Mouse (Mus musculus) midbrain, embryonic 12.5 days (tissue): ENCODE data around the gene Kbtbd6. TPM values are rescaled to one million over a fixed set of nuclear protein-coding genes. Genes with fewer than 3 reads are reported as not detected.
"Not testable (repeated sequence)": the region's sequence is repeated elsewhere in the genome, so short reads cannot be mapped to it uniquely, and the experiment has no call there.

Experiments
- ATAC-seq: fragments of 200-750 bp; cut with Nextera tagmentation; 2 replicates; pipeline ENCODE4 v1.8.0; 2017; ENCODE audit warnings: low read depth, moderate TSS enrichment, moderate library complexity; ENCODE audit not compliant: low FRiP score
- H3K27ac ChIP-seq: fragments of 300-500 bp; sonication (generic); replicated peaks from 2 replicates; pipeline ENCODE4 v1.5.1; 2016; ENCODE audit warnings: mild to moderate bottlenecking
- H3K27me3 ChIP-seq: fragments of 300-500 bp; sonication (generic); 2 replicates; pipeline ENCODE4 v1.6.1; 2016; ENCODE audit warnings: mild to moderate bottlenecking
- H3K36me3 ChIP-seq: fragments of 300-500 bp; sonication (generic); 2 replicates; pipeline ENCODE4 v1.6.1; 2016
- H3K4me1 ChIP-seq: fragments of 300-500 bp; sonication (generic); 2 replicates; pipeline ENCODE4 v1.6.1; 2016
- H3K4me2 ChIP-seq: fragments of 300-500 bp; sonication (generic); replicated peaks from 2 replicates; pipeline ENCODE4 v1.6.1; 2016; ENCODE audit warnings: mild to moderate bottlenecking, moderate library complexity
- H3K4me3 ChIP-seq: fragments of 300-500 bp; sonication (generic); 2 replicates; pipeline ENCODE4 v1.5.1; 2016; ENCODE audit warnings: mild to moderate bottlenecking
- H3K9ac ChIP-seq: fragments of 300-500 bp; sonication (generic); replicated peaks from 2 replicates; pipeline ENCODE4 v1.6.1; 2016; ENCODE audit warnings: mild to moderate bottlenecking, moderate library complexity
- H3K9me3 ChIP-seq: fragments of 300-500 bp; sonication (generic); 2 replicates; pipeline ENCODE4 v1.6.1; 2016; ENCODE audit warnings: mild to moderate bottlenecking
- WGBS: fragments of 180-500 bp; shearing (Covaris S2); methylation state at CpG from one replicate; pipeline ENCODE4 v1.1.7; 2016; 5-methylcytosine and 5-hydroxymethylcytosine counted together
- polyA plus RNA-seq: library from polyadenylated mRNA; unstranded; fragments of >200 nt; fragmentation: Nextera tagmentation; extraction: Ambion mirVana; gene quantifications from 2 replicates; pipeline ENCODE4 v1.2.1, GENCODE M21; 2016

Kbtbd6 gene
- 5.0 and 5.2 TPM in 2 replicates for polyA plus RNA-seq

DNA sequence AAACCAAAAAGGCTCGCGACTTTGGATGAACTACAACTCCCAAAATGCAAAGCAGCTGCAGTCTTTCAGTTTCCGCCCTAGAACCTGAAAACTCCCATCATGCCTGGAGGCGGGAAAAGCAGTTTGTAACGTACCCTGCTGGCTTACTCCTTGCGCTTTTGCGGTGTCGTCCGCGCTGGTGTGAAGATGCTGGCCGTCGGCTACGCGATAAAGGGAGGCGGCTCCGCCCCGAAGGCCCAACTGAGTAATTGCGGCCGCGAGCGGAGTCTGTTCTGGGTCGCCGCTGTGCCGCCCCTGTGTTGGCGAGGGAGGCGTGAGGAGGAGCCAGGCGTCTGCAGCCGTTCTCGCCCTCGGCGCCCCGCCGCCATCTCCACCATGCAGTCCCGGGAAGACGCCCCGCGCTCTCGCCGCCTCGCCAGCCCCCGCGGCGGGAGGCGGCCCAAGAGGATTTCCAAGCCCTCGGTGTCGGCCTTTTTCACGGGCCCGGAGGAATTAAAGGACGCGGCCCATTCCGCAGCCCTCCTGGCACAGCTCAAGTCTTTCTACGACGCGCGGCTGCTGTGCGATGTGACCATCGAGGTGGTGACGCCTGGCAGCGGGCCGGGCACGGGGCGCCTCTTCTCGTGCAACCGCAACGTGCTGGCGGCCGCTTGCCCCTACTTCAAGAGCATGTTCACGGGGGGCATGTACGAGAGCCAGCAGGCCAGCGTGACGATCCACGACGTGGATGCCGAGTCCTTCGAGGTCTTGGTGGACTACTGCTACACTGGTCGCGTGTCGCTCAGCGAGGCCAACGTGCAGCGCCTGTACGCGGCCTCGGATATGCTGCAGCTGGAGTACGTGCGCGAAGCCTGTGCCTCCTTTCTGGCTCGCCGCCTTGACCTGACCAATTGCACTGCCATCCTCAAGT, at the start of gene Kbtbd6:
Kbtbd6 (plus strand) TSS at position 155 of the 910 bp plus-strand sequence.
- ATAC-seq = peak; percentile 86
- WGBS = 22% methylated on average over 46 of the region's 89 CpGs
- peak within 1 kb of the TSS; percentile 62 for H3K4me3 ChIP-seq
- H3K27ac ChIP-seq = 0 out of 2 replicates have a peak within 1 kb of the TSS, but pooled peaks have one; percentile 35
- H3K4me1 ChIP-seq, H3K27me3 ChIP-seq, H3K9me3 ChIP-seq, H3K36me3 ChIP-seq: not testable (repeated sequence)
- H3K4me2 ChIP-seq = peak within 1 kb of the TSS; percentile 67
- H3K9ac ChIP-seq = 0 out of 2 replicates have a peak within 1 kb of the TSS, but pooled peaks have one; percentile 44

DNA sequence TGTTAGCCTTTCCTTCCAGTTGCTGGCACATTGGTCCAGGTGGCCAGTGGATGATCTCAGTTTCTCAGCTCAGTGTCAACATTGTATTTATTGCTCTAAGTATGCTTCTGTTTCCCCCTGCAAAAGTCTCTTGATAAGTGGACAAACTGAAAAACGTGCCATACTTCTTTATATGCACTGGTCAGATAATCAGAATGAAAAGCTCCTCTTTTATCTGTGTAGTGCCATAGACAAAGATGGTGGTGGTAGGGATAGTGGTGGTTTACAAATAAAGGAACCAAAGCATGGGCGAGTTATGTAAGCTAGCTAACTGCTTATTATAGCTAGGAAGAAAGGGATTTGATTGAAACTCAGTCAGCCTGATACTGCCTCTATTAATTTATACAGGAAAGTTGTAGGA, 44.0 kb upstream of the Kbtbd6 start:
- H3K27ac ChIP-seq = no peak overlapping the region
- H3K4me2 ChIP-seq = no peak overlapping the region
- peaks cover 28% of the 10 kb centered on the region; the same call in 1 of the 2 replicates for H3K36me3 ChIP-seq
- no peak for ATAC-seq
- no peak overlapping the region for H3K9ac ChIP-seq
- H3K4me3 ChIP-seq = no peak overlapping the region
- H3K9me3 ChIP-seq = no peaks in the 10 kb centered on the region
- H3K4me1 ChIP-seq = no peaks in the 10 kb centered on the region
- 72% methylated on average over 2 of the region's 2 CpGs for WGBS
- no peaks in the 10 kb centered on the region for H3K27me3 ChIP-seq

DNA sequence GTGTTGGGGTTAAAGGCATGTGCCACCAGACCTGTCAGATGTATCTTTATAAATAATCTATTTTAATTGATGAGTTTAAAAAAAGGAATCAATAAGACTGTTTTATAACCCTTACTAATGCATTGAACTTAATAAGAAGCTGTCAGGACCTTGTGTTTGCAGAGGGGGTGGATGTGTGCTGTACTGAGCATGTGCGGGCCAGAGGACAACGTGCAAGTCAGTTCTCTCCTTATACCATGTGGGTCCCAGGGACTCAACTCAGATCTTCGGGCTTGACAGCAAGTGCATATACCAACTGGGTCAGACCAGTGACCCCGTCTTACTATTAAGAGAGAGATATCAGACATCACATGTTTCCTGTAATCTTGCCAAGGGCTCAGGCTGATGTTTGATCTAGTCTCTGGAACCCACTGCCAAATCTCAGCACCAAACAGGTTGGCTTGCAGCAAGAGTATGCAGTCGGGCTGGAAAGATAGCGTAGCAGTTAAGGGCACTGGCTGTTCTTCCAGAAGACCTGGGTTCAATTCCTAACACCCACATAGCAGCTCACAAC, 42.3 kb upstream of the Kbtbd6 start:
- Histone ChIP-seq H3K4me3 (no peak overlapping the region), H3K9ac (no peak overlapping the region), H3K9me3 (no peaks in the 10 kb centered on the region), H3K4me1 (no peaks in the 10 kb centered on the region), H3K27ac (no peak overlapping the region), H3K27me3 (no peaks in the 10 kb centered on the region), H3K36me3 (peaks cover 27% of the 10 kb centered on the region), H3K4me2 (no peak overlapping the region)
- 93% methylated on average over 6 of the region's 6 CpGs for WGBS
- ATAC-seq = no peak

DNA sequence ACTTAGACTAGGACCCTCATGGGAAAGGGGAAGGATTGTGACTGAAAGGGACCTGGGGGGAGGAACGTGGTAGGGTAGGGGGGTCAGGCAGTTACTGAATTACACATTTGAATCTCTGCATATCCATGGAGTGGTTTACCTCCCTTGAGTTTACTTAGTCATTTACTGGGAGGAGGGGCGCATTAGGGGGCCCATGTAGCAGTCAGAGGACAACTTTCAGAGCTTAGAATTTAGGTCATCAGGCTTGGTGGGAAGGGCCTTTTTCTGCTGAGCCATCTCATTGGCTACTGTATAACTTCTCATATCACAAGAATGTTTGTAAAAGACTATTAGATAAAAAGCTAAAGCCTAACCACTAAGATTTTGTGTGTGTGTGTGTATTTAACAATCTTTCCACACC, 41.0 kb upstream of the Kbtbd6 start:
- no peak for ATAC-seq
- Histone ChIP-seq H3K27me3 (no peaks in the 10 kb centered on the region), H3K9ac (no peak overlapping the region), H3K27ac (no peak overlapping the region), H3K4me1 (no peaks in the 10 kb centered on the region), H3K36me3 (peaks cover 27% of the 10 kb centered on the region), H3K9me3 (no peaks in the 10 kb centered on the region), H3K4me3 (no peak overlapping the region), H3K4me2 (no peak overlapping the region)
- 74% methylated on average over 2 of the region's 2 CpGs for WGBS

DNA sequence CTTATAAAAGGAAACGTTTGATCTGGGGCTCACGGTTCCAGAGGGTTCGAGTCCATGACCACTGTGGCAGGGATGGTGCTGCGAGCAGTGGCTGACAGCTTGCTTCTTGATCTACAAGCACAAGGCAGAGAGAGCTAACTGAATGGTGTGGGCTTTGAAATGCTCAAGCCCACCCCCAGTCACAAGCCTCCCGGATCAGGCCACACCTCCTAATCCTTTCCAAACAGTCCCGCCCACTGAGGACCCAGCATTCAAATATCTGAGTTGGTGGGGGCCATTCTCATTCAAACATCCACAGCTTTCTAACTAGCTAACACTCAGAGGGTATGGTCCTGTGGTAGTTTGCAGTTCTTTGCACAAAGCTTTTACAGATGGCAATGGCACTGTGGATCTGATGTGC, 38.5 kb upstream of the Kbtbd6 start:
- ATAC-seq = no peak
- Histone ChIP-seq H3K4me2 (no peak overlapping the region), H3K4me1 (no peaks in the 10 kb centered on the region), H3K27ac (no peak overlapping the region), H3K9ac (no peak overlapping the region), H3K27me3 (no peaks in the 10 kb centered on the region), H3K36me3 (peaks cover 20% of the 10 kb centered on the region), H3K4me3 (no peak overlapping the region), H3K9me3 (no peaks in the 10 kb centered on the region)
- 67% methylated on average over 6 of the region's 6 CpGs for WGBS

DNA sequence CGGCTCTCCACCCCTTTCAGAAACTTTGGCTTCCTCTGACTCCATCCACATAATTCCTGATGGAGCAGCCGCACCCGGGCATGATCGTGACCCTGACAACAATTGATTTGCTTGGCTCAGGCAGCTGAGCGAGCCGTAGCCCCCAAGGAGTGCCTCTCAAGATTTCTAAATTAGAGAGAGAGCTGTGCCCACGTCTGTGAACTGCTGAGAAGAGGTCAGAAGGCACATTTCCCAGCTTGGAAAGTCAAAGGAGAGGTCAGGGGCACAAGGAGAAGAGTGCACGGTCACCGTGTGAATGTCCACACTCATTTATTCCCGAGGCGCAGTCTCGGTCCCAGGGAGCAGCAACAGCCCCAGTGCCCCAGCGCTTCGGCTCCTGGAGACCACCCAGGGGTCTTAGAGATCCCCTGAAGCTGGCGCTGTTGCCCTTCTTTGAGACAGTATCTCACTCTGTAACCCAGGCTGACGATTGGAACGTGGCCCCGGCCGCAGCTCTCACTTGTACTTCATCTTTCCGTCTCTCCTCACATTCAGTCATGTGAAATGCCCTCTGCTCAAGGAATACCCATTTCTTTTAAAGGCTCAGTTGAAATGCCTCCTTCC, 31.5 kb upstream of the Kbtbd6 start:
- ATAC-seq = no peak
- H3K27ac ChIP-seq = no peak overlapping the region
- H3K9ac ChIP-seq = no peak overlapping the region

DNA sequence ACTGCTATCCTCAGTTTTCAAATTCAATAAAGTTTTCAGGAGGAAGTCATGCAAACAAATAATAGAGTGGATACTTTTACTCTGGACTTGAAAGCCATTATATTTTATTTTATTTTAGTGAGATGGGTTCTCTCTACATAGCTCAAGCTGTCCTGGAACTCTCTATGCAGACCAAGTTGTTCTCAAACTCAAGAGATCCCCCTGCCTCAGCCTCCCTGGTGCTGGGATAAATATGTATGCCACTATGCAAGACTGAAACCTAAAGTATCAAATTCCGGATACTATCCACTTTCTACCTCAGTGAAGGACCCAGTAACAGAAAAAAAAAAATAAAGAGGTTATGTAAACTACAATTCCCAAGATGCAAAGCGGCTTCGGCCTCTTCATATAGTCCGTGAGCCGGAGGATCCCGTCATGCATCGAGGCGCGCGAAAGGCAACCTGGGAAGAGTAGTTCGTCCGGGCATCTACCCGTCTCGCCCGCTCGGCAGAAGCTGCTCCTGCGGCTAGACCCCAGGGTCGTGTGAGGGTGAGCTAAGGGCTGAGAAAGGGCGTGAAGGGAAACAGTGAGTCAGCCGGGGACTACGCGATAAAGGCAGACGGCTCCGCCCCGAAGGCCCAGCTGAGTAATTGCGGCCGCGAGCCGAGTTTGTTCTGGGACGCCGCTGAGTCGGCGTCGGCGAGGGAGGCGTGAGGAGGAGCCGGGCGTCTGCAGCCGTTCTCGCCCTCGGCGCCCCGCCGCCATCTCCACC, 25.5 kb upstream of the Kbtbd6 start, which contains the start of gene Kbtbd7:
Kbtbd7 (plus strand) TSS at position 533 of the 751 bp plus-strand sequence.
- H3K9me3 ChIP-seq = peaks cover 9% of the 10 kb centered on the region; the same call in 1 of the 2 replicates
- peak within 1 kb of the TSS; percentile 84 for H3K27ac ChIP-seq
- H3K9ac ChIP-seq = peak within 1 kb of the TSS; percentile 64
- peak; percentile 99 for ATAC-seq
- H3K36me3 ChIP-seq = peaks cover 12% of the 10 kb centered on the region
- H3K27me3 ChIP-seq = no peaks in the 10 kb centered on the region
- H3K4me3 ChIP-seq = peak within 1 kb of the TSS; percentile 50
- peak within 1 kb of the TSS; percentile 50 for H3K4me2 ChIP-seq
- WGBS = under 1% methylated on average over 40 of the region's 44 CpGs
- no peaks in the 10 kb centered on the region for H3K4me1 ChIP-seq

More for the DNA sequence above, 31.5 kb upstream of the Kbtbd6 start:
- WGBS = 41% methylated on average over 20 of the region's 20 CpGs
- Histone ChIP-seq H3K9me3 (no peaks in the 10 kb centered on the region), H3K4me2 (peak overlapping the region; percentile 26; the same call in 1 of the 2 replicates), H3K4me3 (no peak overlapping the region), H3K4me1 (no peaks in the 10 kb centered on the region), H3K36me3 (no peaks in the 10 kb centered on the region), H3K27me3 (no peaks in the 10 kb centered on the region)

DNA sequence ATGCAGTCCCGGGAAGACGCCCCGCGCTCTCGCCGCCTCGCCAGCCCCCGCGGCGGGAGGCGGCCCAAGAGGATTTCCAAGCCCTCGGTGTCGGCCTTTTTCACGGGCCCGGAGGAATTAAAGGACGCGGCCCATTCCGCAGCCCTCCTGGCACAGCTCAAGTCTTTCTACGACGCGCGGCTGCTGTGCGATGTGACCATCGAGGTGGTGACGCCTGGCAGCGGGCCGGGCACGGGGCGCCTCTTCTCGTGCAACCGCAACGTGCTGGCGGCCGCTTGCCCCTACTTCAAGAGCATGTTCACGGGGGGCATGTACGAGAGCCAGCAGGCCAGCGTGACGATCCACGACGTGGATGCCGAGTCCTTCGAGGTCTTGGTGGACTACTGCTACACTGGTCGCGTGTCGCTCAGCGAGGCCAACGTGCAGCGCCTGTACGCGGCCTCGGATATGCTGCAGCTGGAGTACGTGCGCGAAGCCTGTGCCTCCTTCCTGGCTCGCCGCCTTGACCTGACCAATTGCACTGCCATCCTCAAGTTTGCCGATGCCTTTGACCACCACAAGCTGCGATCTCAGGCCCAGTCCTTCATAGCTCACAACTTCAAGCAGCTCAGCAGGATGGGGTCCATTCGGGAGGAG, 24.8 kb upstream of the Kbtbd6 start:
- 78% methylated on average over 4 of the region's 59 CpGs for WGBS
- H3K36me3 ChIP-seq = peaks cover 12% of the 10 kb centered on the region
- peak overlapping the region; percentile 84 for H3K27ac ChIP-seq
- H3K4me1 ChIP-seq, H3K27me3 ChIP-seq, H3K9me3 ChIP-seq: not testable (repeated sequence)
- peak; percentile 55 for ATAC-seq
- H3K4me3 ChIP-seq = peak overlapping the region; percentile 50
- H3K9ac ChIP-seq = peak overlapping the region; percentile 64
- peak overlapping the region; percentile 50 for H3K4me2 ChIP-seq

DNA sequence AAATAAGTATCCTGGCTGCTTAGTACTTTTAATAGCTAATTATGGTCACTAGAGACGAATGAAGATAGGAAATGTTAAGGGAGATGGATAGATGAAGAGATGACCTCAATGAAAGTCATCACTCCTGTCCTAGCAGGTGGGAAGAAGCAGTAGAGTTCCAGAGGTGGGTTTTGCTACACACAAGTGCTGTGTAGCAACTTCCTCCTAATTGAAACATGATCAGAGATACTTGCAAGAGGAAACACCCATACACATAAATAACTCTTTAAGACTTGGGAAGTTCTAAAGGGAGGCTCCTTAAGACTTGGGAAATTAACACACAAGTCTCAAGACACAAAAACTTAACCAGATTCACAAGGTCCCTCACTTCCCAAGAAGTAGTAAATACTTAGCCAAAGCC, 17.6 kb upstream of the Kbtbd6 start:
- Histone ChIP-seq H3K9ac (no peak overlapping the region), H3K27me3 (no peaks in the 10 kb centered on the region), H3K9me3 (no peaks in the 10 kb centered on the region), H3K4me2 (no peak overlapping the region), H3K27ac (no peak overlapping the region), H3K4me1 (no peaks in the 10 kb centered on the region), H3K36me3 (no peaks in the 10 kb centered on the region), H3K4me3 (no peak overlapping the region)
- no peak for ATAC-seq
- WGBS = 84% methylated on average over 1 of the region's 1 CpGs

DNA sequence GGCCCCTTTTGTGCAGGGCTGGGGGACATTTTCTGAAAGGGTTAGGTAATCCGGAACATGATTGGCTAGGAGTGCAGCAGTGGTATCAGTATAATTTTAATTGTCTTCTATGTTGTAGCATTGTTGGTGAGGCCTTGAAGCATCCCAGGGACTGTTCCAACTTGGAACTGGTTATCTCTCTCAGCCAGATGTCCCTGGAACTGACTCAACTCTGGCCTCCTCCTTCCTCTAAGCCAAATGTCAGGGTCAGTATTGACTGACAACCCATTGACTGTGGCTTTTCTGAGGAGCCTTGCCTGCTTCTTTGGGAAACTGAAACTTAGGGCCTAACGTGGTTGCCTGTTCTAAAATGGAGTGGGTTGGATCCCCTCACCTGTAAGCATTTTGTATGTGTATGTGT, 11.0 kb upstream of the Kbtbd6 start:
- no peaks in the 10 kb centered on the region for H3K9me3 ChIP-seq
- 85% methylated on average over 2 of the region's 2 CpGs for WGBS
- H3K9ac ChIP-seq = no peak overlapping the region
- no peak overlapping the region for H3K4me3 ChIP-seq
- no peak overlapping the region for H3K4me2 ChIP-seq
- ATAC-seq = no peak
- no peaks in the 10 kb centered on the region for H3K36me3 ChIP-seq
- peaks cover 3% of the 10 kb centered on the region; the same call in 1 of the 2 replicates for H3K27me3 ChIP-seq
- no peak overlapping the region for H3K27ac ChIP-seq
- H3K4me1 ChIP-seq = peaks cover 15% of the 10 kb centered on the region

DNA sequence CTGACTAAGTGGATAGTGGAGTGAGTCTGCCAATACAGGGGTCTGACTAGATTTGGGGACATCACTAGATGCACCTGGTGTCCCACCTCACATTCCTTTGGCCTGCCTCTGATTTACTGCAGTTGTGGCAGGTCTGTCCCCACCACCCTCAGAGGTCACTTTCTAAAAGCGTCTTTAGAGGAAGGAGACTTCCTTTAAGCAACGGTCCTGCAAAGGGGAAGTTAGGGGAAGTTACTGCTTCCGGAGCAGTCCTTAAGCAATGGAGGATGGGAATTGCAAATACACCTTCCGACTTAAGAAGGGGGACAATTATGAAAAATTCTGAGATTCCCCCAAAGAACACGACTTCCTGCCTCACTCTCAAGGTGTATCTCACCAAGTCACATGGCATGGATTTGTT, 10.2 kb upstream of the Kbtbd6 start:
- 90% methylated on average over 5 of the region's 5 CpGs for WGBS
- Histone ChIP-seq H3K27ac (no peak overlapping the region), H3K36me3 (no peaks in the 10 kb centered on the region), H3K4me1 (peaks cover 19% of the 10 kb centered on the region), H3K9me3 (no peaks in the 10 kb centered on the region), H3K27me3 (peaks cover 3% of the 10 kb centered on the region; the same call in 1 of the 2 replicates), H3K9ac (no peak overlapping the region), H3K4me2 (no peak overlapping the region), H3K4me3 (no peak overlapping the region)
- ATAC-seq = no peak
